Mouse (Mus musculus) heart, postnatal 14 days (tissue): ENCODE measurements around the gene Lrrc4c. TPM values are rescaled to one million over a fixed set of nuclear protein-coding genes. Genes with fewer than 3 reads are reported as not detected.

ENCODE experiments used
- DNase-seq, 2 experiments: peaks; one replicate each; pipeline ENCODE4 v3.0.0; 2021 to 2022
- intact Hi-C: fragments of 180-260 bp; cut with DNase I; formaldehyde crosslinking; loops from one replicate; pipeline ENCODE4 v1.15.1; 2025
- long read RNA-seq, 2 experiments: library from polyadenylated mRNA; stranded (forward); transcript quantifications; one replicate each; pipeline ENCODE4 v2.0.0; 2021
- total RNA-seq, 2 experiments: library from RNA; stranded (reverse); gene quantifications; 2 replicates each; pipeline ENCODE4 v1.2.3; 2021

Lrrc4c gene
- under 1 TPM; 0.32 to 0.45 TPM for total RNA-seq
- long read RNA-seq, experiment 1, result 0 reads
- long read RNA-seq, experiment 2, result 0 reads

- intact Hi-C loops, result loop anchor here (10.0 kb wide), 1 partner anchor 1853 kb away; no protein-coding TSS in a partner anchor
- DNase-seq, result no peak
Observed at GRCm38 (mm10) chr2:96317387-96318299, at the start of gene Lrrc4c. Gene Lrrc4c, plus strand, starts transcription at chr2:96318169.

GRCm38 (mm10) chr2:96275061-96275460 is 42.9 kb upstream of the Lrrc4c start:
- intact Hi-C loops, result no loop called here
- no peak for DNase-seq

- intact Hi-C loops, result no loop called here
- no peak for DNase-seq
Observed at GRCm38 (mm10) chr2:96282926-96283325, 35.0 kb upstream of the Lrrc4c start.

GRCm38 (mm10) chr2:96287512-96287911 is 30.5 kb upstream of the Lrrc4c start:
- no peak for DNase-seq
- intact Hi-C loops, result no loop called here

GRCm38 (mm10) chr2:96290541-96290940 is 27.4 kb upstream of the Lrrc4c start:
- intact Hi-C loops, result no loop called here
- no peak for DNase-seq

- intact Hi-C loops, result loop anchor here (10.0 kb wide), 1 partner anchor 1850 kb away; no protein-coding TSS in a partner anchor
- no peak for DNase-seq
Observed at GRCm38 (mm10) chr2:96315034-96315433, 2.9 kb upstream of the Lrrc4c start.

- intact Hi-C loops, result loop anchor here (10.0 kb wide), 1 partner anchor 1852 kb away; no protein-coding TSS in a partner anchor
- no peak for DNase-seq
Observed at GRCm38 (mm10) chr2:96316531-96316930, 1.4 kb upstream of the Lrrc4c start.

GRCm38 (mm10) chr2:96318556-96318955 is 587 bp downstream of the Lrrc4c start:
- DNase-seq, result no peak
- intact Hi-C loops, result loop anchor here (10.0 kb wide), 1 partner anchor 1854 kb away; no protein-coding TSS in a partner anchor

- intact Hi-C loops, result loop anchor here (10.0 kb wide), 1 partner anchor 1854 kb away; no protein-coding TSS in a partner anchor
- DNase-seq, result no peak
Observed at GRCm38 (mm10) chr2:96319201-96319600, 1.2 kb downstream of the Lrrc4c start.

GRCm38 (mm10) chr2:96319649-96320048 is 1.7 kb downstream of the Lrrc4c start:
- intact Hi-C loops, result loop anchor here (10.0 kb wide), 1 partner anchor 1855 kb away; no protein-coding TSS in a partner anchor
- DNase-seq, result no peak

GRCm38 (mm10) chr2:96334652-96335051 is 16.7 kb downstream of the Lrrc4c start:
- no peak for DNase-seq
- intact Hi-C loops, result loop anchor here (10.0 kb wide), 1 partner anchor 250 kb away; no protein-coding TSS in a partner anchor

- intact Hi-C loops, result loop anchor here (10.0 kb wide), 1 partner anchor 247 kb away; no protein-coding TSS in a partner anchor
- peak in 1 of 2 experiments; percentile 5 for DNase-seq
Observed at GRCm38 (mm10) chr2:96337354-96337753, 19.4 kb downstream of the Lrrc4c start.

GRCm38 (mm10) chr2:96401186-96401811 is 83.3 kb downstream of the Lrrc4c start:
- no peak for DNase-seq
- intact Hi-C loops, result no loop called here

- no peak for DNase-seq
- intact Hi-C loops, result no loop called here
Observed at GRCm38 (mm10) chr2:96402514-96402913, 84.5 kb downstream of the Lrrc4c start.

GRCm38 (mm10) chr2:96406856-96407255 is 88.9 kb downstream of the Lrrc4c start:
- no peak for DNase-seq
- intact Hi-C loops, result no loop called here

- no peak for DNase-seq
- intact Hi-C loops, result no loop called here
Observed at GRCm38 (mm10) chr2:96411182-96411581, 93.2 kb downstream of the Lrrc4c start.

GRCm38 (mm10) chr2:96461566-96461965 is 143.6 kb downstream of the Lrrc4c start:
- no peak for DNase-seq
- intact Hi-C loops, result no loop called here

GRCm38 (mm10) chr2:96475674-96476073 is 157.7 kb downstream of the Lrrc4c start:
- intact Hi-C loops, result no loop called here
- no peak for DNase-seq

- intact Hi-C loops, result no loop called here
Observed at GRCm38 (mm10) chr2:96499116-96499882, 181.3 kb downstream of the Lrrc4c start.

GRCm38 (mm10) chr2:96504140-96504539 is 186.2 kb downstream of the Lrrc4c start:
- DNase-seq, result no peak
- intact Hi-C loops, result no loop called here

More at GRCm38 (mm10) chr2:96499116-96499882, 181.3 kb downstream of the Lrrc4c start:
- no peak for DNase-seq
